Mouse (Mus musculus): ENCODE measurements around the gene Shisal2a. TPM values are rescaled to one million over a fixed set of nuclear protein-coding genes. Genes with fewer than 3 reads are reported as not detected.
"Not testable (repeated sequence)": the region's sequence is repeated elsewhere in the genome, so short reads cannot be mapped to it uniquely, and the experiment has no call there.

Shisal2a gene
- polyA plus RNA-seq, 1 experiment from 2014 or later: 2.8 TPM

GRCm38 (mm10) chr4:108371421-108371820, 11.7 kb downstream of the Shisal2a start:
- Histone ChIP-seq H3K36me3 (no peaks in the 10 kb centered on the region), H3K27me3 (no peaks in the 10 kb centered on the region), H3K4me1 (no peaks in the 10 kb centered on the region), H3K4me3 (no peak overlapping the region), H3K27ac (no peak overlapping the region), H3K9me3 (no peaks in the 10 kb centered on the region), H3K4me2 (no peak overlapping the region), H3K9ac (no peak overlapping the region)
- no peak for ATAC-seq (ENCODE audit: insufficient number of reproducible peaks, insufficient read depth, low FRiP score, low TSS enrichment, low read depth)
- 95% methylated on average over 3 of the region's 3 CpGs for WGBS

DNA sequence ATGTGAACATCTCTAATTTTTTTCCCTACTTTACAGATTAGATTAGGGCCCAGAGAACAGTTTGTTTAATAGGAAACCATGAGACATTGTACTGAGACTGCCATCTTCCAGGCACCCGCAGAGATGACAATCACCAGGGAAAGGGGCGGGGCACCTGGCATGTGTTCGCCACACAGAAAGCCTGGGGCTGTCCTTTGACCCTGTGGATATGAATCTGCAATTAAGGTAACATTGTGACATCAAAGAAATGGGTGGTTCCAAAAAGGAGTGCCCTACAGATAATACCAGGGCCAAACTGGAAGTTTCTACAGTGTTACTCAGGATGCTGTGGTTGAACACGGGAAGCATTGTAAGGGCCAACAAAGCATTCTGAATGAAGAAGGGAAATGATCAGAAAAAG, 12.7 kb downstream of the Shisal2a start:
- no peak for ATAC-seq (ENCODE audit: insufficient number of reproducible peaks, insufficient read depth, low FRiP score, low TSS enrichment, low read depth)
- Histone ChIP-seq H3K27me3 (no peaks in the 10 kb centered on the region), H3K4me3 (no peak overlapping the region), H3K9me3 (no peaks in the 10 kb centered on the region), H3K27ac (no peak overlapping the region), H3K36me3 (no peaks in the 10 kb centered on the region), H3K9ac (no peak overlapping the region), H3K4me2 (no peak overlapping the region), H3K4me1 (no peaks in the 10 kb centered on the region)
- WGBS: 55% methylated on average over 4 of the region's 4 CpGs

DNA sequence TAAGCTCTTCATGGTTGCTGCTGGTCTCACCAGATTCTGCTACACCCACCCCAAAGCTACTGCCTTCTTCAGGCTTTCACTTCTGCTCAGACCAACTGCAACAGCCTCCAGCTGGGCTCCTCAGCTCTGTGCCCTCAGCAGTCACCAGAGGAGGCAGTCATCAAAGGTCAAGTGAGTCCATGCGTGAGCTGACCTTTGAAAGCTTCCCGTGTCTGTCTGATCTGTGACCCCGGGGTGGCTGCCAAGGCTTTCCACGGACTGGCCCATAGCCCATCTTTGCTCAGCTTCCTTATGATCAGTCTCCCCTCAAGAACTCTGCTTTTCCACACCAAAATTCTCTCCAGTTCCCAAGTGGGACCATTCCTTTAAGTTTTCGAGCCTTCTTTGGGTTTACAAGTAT, 13.9 kb downstream of the Shisal2a start:
- no peak overlapping the region for H3K4me3 ChIP-seq
- WGBS: 28% methylated on average over 5 of the region's 5 CpGs
- H3K27ac ChIP-seq: no peak overlapping the region
- H3K27me3 ChIP-seq: no peaks in the 10 kb centered on the region
- no peaks in the 10 kb centered on the region for H3K36me3 ChIP-seq
- no peak overlapping the region for H3K9ac ChIP-seq
- H3K9me3 ChIP-seq: no peaks in the 10 kb centered on the region
- H3K4me2 ChIP-seq: no peak overlapping the region
- H3K4me1 ChIP-seq: peaks cover under 1% of the 10 kb centered on the region
- no peak for ATAC-seq (ENCODE audit: insufficient number of reproducible peaks, insufficient read depth, low FRiP score, low TSS enrichment, low read depth)

DNA sequence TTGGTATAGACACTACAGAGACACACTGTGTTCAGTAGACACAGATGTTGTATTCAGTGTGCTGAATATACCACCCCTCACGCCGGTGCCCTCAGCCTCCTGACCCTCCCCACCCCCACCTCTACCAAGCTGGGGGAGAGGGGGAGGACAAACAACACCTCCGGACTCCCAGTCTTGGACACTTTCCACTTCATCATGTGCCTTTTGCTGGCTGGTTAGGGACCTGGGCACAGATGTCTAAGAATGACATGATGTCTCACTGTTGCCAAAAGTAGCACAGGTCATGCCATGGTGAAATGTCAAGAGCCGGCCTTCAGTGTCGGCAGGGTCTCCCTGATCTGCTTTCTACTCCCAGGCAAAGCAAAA, 19.1 kb downstream of the Shisal2a start:
- peaks cover 49% of the 10 kb centered on the region for H3K4me1 ChIP-seq
- ATAC-seq (ENCODE audit: insufficient number of reproducible peaks, insufficient read depth, low FRiP score, low TSS enrichment, low read depth): no peak
- 16% methylated on average over 5 of the region's 5 CpGs for WGBS

GRCm38 (mm10) chr4:108363355-108364110, 19.6 kb downstream of the Shisal2a start:
- H3K27me3 ChIP-seq: no peaks in the 10 kb centered on the region
- H3K9ac ChIP-seq: peak overlapping the region; percentile 17; the same call in 1 of the 2 replicates
- no peak overlapping the region for H3K4me3 ChIP-seq
- peaks cover 54% of the 10 kb centered on the region for H3K4me1 ChIP-seq
- WGBS: 4% methylated on average over 7 of the region's 7 CpGs
- 0 out of 2 replicates have a peak, but pooled peaks have one; percentile 11 for ATAC-seq (ENCODE audit: insufficient number of reproducible peaks, insufficient read depth, low FRiP score, low TSS enrichment, low read depth)
- no peaks in the 10 kb centered on the region for H3K36me3 ChIP-seq
- H3K9me3 ChIP-seq: no peaks in the 10 kb centered on the region
- peak overlapping the region; percentile 42 for H3K4me2 ChIP-seq
- peak overlapping the region; percentile 93 for H3K27ac ChIP-seq

More for the DNA sequence above, 19.1 kb downstream of the Shisal2a start:
- no peak overlapping the region for H3K4me3 ChIP-seq
- no peaks in the 10 kb centered on the region for H3K27me3 ChIP-seq
- H3K9me3 ChIP-seq: no peaks in the 10 kb centered on the region
- H3K4me2 ChIP-seq: no peak overlapping the region
- H3K27ac ChIP-seq: peak overlapping the region; percentile 93
- no peaks in the 10 kb centered on the region for H3K36me3 ChIP-seq
- H3K9ac ChIP-seq: no peak overlapping the region

GRCm38 (mm10) chr4:108362321-108363261, 20.6 kb downstream of the Shisal2a start:
- Histone ChIP-seq H3K4me2 (peak overlapping the region; percentile 42), H3K4me3 (no peak overlapping the region), H3K9me3 (no peaks in the 10 kb centered on the region), H3K36me3 (no peaks in the 10 kb centered on the region), H3K9ac (peak overlapping the region; percentile 17; the same call in 1 of the 2 replicates), H3K27me3 (no peaks in the 10 kb centered on the region), H3K4me1 (peaks cover 60% of the 10 kb centered on the region), H3K27ac (peak overlapping the region; percentile 93)
- peak; percentile 65 for ATAC-seq (ENCODE audit: insufficient number of reproducible peaks, insufficient read depth, low FRiP score, low TSS enrichment, low read depth)
- WGBS: 4% methylated on average over 18 of the region's 18 CpGs

DNA sequence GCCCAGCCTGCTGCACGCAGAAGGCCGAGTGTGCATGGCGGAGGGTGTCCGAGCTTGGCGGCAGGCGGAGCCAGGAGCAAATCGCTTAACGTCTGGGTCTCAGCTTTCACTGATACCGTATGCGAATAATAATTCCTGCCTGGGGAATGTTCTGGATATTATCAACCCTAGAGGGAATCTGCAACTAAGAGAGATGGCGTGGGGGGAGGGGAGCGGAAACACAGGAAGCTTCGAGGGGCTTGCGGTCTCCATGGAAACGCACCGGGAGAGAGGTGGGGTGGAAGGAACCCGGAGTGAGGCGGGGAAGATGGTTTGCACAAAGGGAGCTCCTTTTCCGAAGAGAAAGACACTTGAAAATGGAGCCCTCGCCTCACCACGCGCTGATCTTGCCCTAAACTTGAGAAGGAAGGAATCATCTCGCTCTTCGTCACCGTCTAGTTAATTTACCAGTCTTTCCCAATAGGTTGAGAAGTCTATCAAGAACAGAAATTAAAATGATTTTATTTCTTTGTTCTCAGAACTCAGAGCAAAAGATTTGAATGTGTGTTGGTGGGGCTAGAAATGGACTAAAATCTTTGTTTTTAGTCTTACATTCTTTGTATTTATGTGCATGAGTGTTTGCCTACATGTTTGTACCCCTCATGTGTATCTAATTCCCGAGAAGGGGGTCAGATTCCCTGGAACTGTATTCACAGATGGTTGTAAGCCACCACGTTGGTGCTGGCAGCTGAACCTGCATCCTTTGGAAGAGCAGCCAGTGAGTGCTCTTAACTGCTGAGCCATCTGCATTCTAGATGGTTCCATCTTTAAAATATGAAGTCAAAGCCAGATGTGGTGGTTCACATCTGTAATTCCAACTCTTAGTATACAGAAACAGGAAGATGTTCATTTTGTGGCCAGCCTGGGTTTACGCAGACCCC, 22.8 kb downstream of the Shisal2a start:
- peak; percentile 60 for ATAC-seq (ENCODE audit: insufficient number of reproducible peaks, insufficient read depth, low FRiP score, low TSS enrichment, low read depth)
- H3K4me2 ChIP-seq: peak overlapping the region; percentile 53
- H3K27me3 ChIP-seq: no peaks in the 10 kb centered on the region
- no peaks in the 10 kb centered on the region for H3K36me3 ChIP-seq
- H3K4me1 ChIP-seq: peaks cover 63% of the 10 kb centered on the region
- 4% methylated on average over 28 of the region's 28 CpGs for WGBS
- peak overlapping the region; percentile 27 for H3K4me3 ChIP-seq
- H3K27ac ChIP-seq: peak overlapping the region; percentile 95
- no peaks in the 10 kb centered on the region for H3K9me3 ChIP-seq
- H3K9ac ChIP-seq: peak overlapping the region; percentile 58

GRCm38 (mm10) chr4:108358498-108358897, 24.7 kb downstream of the Shisal2a start:
- H3K4me2 ChIP-seq: no peak overlapping the region
- no peak overlapping the region for H3K9ac ChIP-seq
- H3K9me3 ChIP-seq: no peaks in the 10 kb centered on the region
- H3K27me3 ChIP-seq: no peaks in the 10 kb centered on the region
- H3K36me3 ChIP-seq: no peaks in the 10 kb centered on the region
- no peak overlapping the region for H3K4me3 ChIP-seq
- 9% methylated on average over 4 of the region's 4 CpGs for WGBS
- ATAC-seq (ENCODE audit: insufficient number of reproducible peaks, insufficient read depth, low FRiP score, low TSS enrichment, low read depth): no peak
- peak overlapping the region; percentile 48; the same call in 1 of the 2 replicates for H3K27ac ChIP-seq
- peaks cover 65% of the 10 kb centered on the region for H3K4me1 ChIP-seq

DNA sequence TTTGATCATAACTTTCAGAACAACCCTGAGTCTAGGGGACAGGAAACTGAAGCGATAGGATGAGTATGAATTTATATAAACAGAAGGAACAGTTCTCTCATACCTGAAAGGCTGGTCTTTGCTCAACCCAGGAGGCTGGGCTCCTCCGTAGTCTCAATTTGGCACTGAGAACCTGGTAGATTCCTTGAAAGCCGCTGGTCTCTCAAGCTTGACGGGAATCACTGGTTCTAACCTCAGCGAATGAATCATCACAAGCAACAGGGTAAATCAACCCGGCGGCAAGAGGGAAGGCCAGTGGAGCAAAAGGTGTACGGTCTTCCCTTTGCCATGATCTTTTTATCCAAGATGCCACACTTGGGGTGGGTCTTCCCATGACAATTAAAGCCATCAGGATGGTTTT, 25.7 kb downstream of the Shisal2a start:
- Histone ChIP-seq H3K9ac (no peak overlapping the region), H3K4me3 (no peak overlapping the region), H3K27ac (no peak overlapping the region), H3K9me3 (no peaks in the 10 kb centered on the region), H3K4me2 (no peak overlapping the region), H3K36me3 (no peaks in the 10 kb centered on the region), H3K27me3 (no peaks in the 10 kb centered on the region), H3K4me1 (peaks cover 55% of the 10 kb centered on the region)
- ATAC-seq (ENCODE audit: insufficient number of reproducible peaks, insufficient read depth, low FRiP score, low TSS enrichment, low read depth): no peak
- 97% methylated on average over 8 of the region's 8 CpGs for whole genome bisulfite sequencing

- peaks cover 49% of the 10 kb centered on the region for H3K4me1 ChIP-seq
- not testable (repeated sequence) for H3K27ac ChIP-seq
Observed at GRCm38 (mm10) chr4:108353591-108353990, 29.6 kb downstream of the Shisal2a start.

GRCm38 (mm10) chr4:108350819-108351218, 32.3 kb downstream of the Shisal2a start:
- no peaks in the 10 kb centered on the region for H3K9me3 ChIP-seq
- peaks cover 52% of the 10 kb centered on the region for H3K4me1 ChIP-seq
- H3K27me3 ChIP-seq: no peaks in the 10 kb centered on the region
- H3K9ac ChIP-seq: 0 out of 2 replicates have a peak overlapping the region, but pooled peaks have one; percentile 2
- H3K4me2 ChIP-seq: peak overlapping the region; percentile 7
- H3K4me3 ChIP-seq: no peak overlapping the region
- no peaks in the 10 kb centered on the region for H3K36me3 ChIP-seq
- peak; percentile 81 for ATAC-seq (ENCODE audit: insufficient number of reproducible peaks, insufficient read depth, low FRiP score, low TSS enrichment, low read depth)
- 2% methylated on average over 8 of the region's 8 CpGs for WGBS
- peak overlapping the region; percentile 83 for H3K27ac ChIP-seq

More at GRCm38 (mm10) chr4:108353591-108353990, 29.6 kb downstream of the Shisal2a start:
- not testable (repeated sequence) for H3K9me3 ChIP-seq; H3K9ac ChIP-seq; H3K27me3 ChIP-seq; ATAC-seq (ENCODE audit: insufficient number of reproducible peaks, insufficient read depth, low FRiP score, low TSS enrichment, low read depth); H3K4me3 ChIP-seq; H3K36me3 ChIP-seq; H3K4me2 ChIP-seq
